Mouse (Mus musculus) naive thymus-derived CD4-positive, alpha-beta T cell, adult 2 months (primary cell): ENCODE results near the gene Lag3.
A peak's percentile ranks its signal among the peaks of the same experiment; 100 is the strongest.
"Not testable (repeated sequence)": the region's sequence is repeated elsewhere in the genome, so short reads cannot be mapped to it uniquely, and the experiment has no call there.

Experiments
- DNase-seq: peaks from one replicate; pipeline ENCODE4 v3.0.0-alpha.2; 2011; ENCODE audit warnings: low read depth

Gene Lag3

GRCm38 (mm10) chr6:124900056-124900800, 11.3 kb downstream of the Lag3 start:
- DNase-seq, result peak; percentile 76

- DNase-seq, result peak; percentile 73
Observed at GRCm38 (mm10) chr6:124898359-124898758, 13.1 kb downstream of the Lag3 start.

- DNase-seq, result not testable (repeated sequence)
Observed at GRCm38 (mm10) chr6:124894113-124894512, 17.4 kb downstream of the Lag3 start.

- no peak for DNase-seq
Observed at GRCm38 (mm10) chr6:124890997-124891396, 20.5 kb downstream of the Lag3 start.

- no peak for DNase-seq
Observed at GRCm38 (mm10) chr6:124888555-124889125, 22.9 kb downstream of the Lag3 start.

GRCm38 (mm10) chr6:124887986-124888385, 23.5 kb downstream of the Lag3 start, which contains the start of gene Cd4:
Gene Cd4, minus strand, starts transcription at chr6:124888221.
- DNase-seq, result peak; percentile 69

GRCm38 (mm10) chr6:124885956-124886381, 25.5 kb downstream of the Lag3 start:
- peak; percentile 64 for DNase-seq

GRCm38 (mm10) chr6:124884714-124885500, 26.6 kb downstream of the Lag3 start:
- DNase-seq, result peak; percentile 91

GRCm38 (mm10) chr6:124883351-124883750, 28.2 kb downstream of the Lag3 start:
- DNase-seq, result no peak

- DNase-seq, result no peak
Observed at GRCm38 (mm10) chr6:124881821-124882220, 29.7 kb downstream of the Lag3 start.

GRCm38 (mm10) chr6:124879390-124879789, 32.1 kb downstream of the Lag3 start:
- DNase-seq, result no peak

- DNase-seq, result no peak
Observed at GRCm38 (mm10) chr6:124874348-124874747, 37.2 kb downstream of the Lag3 start.

- no peak for DNase-seq
Observed at GRCm38 (mm10) chr6:124866560-124866959, 44.9 kb downstream of the Lag3 start.

GRCm38 (mm10) chr6:124865766-124866362, 45.6 kb downstream of the Lag3 start:
- no peak for DNase-seq

GRCm38 (mm10) chr6:124863658-124864298, 47.7 kb downstream of the Lag3 start, which contains the start of gene Gpr162:
Gene Gpr162, minus strand, starts transcription at chr6:124863983.
- peak; percentile 66 for DNase-seq

- no peak for DNase-seq
Observed at GRCm38 (mm10) chr6:124863125-124863657, 48.3 kb downstream of the Lag3 start.

- DNase-seq, result no peak
Observed at GRCm38 (mm10) chr6:124862406-124863124, 48.9 kb downstream of the Lag3 start.

- DNase-seq, result no peak
Observed at GRCm38 (mm10) chr6:124861802-124862201, 49.7 kb downstream of the Lag3 start.

- no peak for DNase-seq
Observed at GRCm38 (mm10) chr6:124861266-124861665, 50.2 kb downstream of the Lag3 start.

GRCm38 (mm10) chr6:124860511-124860910, 51.0 kb downstream of the Lag3 start:
- no peak for DNase-seq

- DNase-seq, result peak; percentile 90
Observed at GRCm38 (mm10) chr6:124859725-124860124, 51.8 kb downstream of the Lag3 start.
